Mouse (Mus musculus) cerebellum, adult 2 months (tissue): ENCODE measurements at regions not wholly inside any gene's neighbourhood (a gene's known extent, or its start where the extent isn't known, plus 50 kb on each side); places are given as distances from the start of the nearest gene placed in this dataset.

Experiments used
- CTCF ChIP-seq: fragments of 200-500 bp; IDR thresholded peaks from 2 replicates; pipeline ENCODE4 v1.5.1; 2011; ENCODE audit warnings: low read depth, mild to moderate bottlenecking, control low read depth, low read length, moderate library complexity, borderline replicate concordance; ENCODE audit not compliant: insufficient read depth
- POLR2A ChIP-seq: fragments of 200-500 bp; IDR thresholded peaks from 2 replicates; pipeline ENCODE4 v1.6.1; 2011; ENCODE audit warnings: low read length, control low read depth, borderline replicate concordance; ENCODE audit not compliant: insufficient read depth

- TF ChIP-seq CTCF (no peak), POLR2A (no peak)
These were observed 102.1 kb upstream of the Zdhhc25 start for GRCm38 (mm10) chr15:88497957-88498356.
